Mouse (Mus musculus) adrenal gland, adult 18-20 months (tissue): Measurements from ENCODE around the gene Stard3. TPM values are rescaled to one million over a fixed set of nuclear protein-coding genes. Genes with fewer than 3 reads are reported as not detected.
A peak's percentile ranks its signal among the peaks of the same experiment; 100 is the strongest.

ENCODE experiments used
- DNase-seq, 2 experiments: peaks; one replicate each; pipeline ENCODE4 v3.0.0; 2021 to 2022; ENCODE audit warnings: low spot score in 2 of 2
- long read RNA-seq, 2 experiments: library from polyadenylated mRNA; stranded (forward); transcript quantifications; one replicate each; pipeline ENCODE4 v2.0.0; 2021
- total RNA-seq, 2 experiments: library from RNA; stranded (reverse); gene quantifications; 1 replicate in 1 of 2; 2 replicates in 1 of 2; pipeline ENCODE4 v1.2.3; 2021

Stard3 gene
- total RNA-seq: 10 to 100 TPM; 23.4 to 24.4 TPM
- long read RNA-seq, experiment 1, transcript Stard3-201 (15 exons, 2,070 nt): major isoform, 38 of 49 reads
- long read RNA-seq, experiment 1, partial matches to known transcripts: 3 of 49 reads
- long read RNA-seq, experiment 1, other reads (novel, unspliced or antisense): 8 of 49 reads
- long read RNA-seq, experiment 2, transcript Stard3-201 (15 exons, 2,070 nt): major isoform, 78 of 95 reads
- long read RNA-seq, experiment 2, partial matches to known transcripts: 3 of 95 reads
- long read RNA-seq, experiment 2, other reads (novel, unspliced or antisense): 14 of 95 reads

- DNase-seq: peak; percentile 79 to 83
Observed at GRCm38 (mm10) chr11:98358161-98359083, at the start of gene Stard3. Gene Stard3, plus strand, starts transcription at chr11:98358368.

- DNase-seq: peak; percentile 45 to 67
Observed at GRCm38 (mm10) chr11:98313790-98314323, 44.3 kb upstream of the Stard3 start.

- DNase-seq: no peak
Observed at GRCm38 (mm10) chr11:98317479-98317878, 40.7 kb upstream of the Stard3 start.

- no peak for DNase-seq
Observed at GRCm38 (mm10) chr11:98318421-98319116, 39.6 kb upstream of the Stard3 start.

- no peak for DNase-seq
Observed at GRCm38 (mm10) chr11:98319120-98319519, 39.0 kb upstream of the Stard3 start.

GRCm38 (mm10) chr11:98319544-98319943 lies 38.6 kb upstream of the Stard3 start:
- DNase-seq: no peak

- DNase-seq: no peak
Observed at GRCm38 (mm10) chr11:98319944-98320343, 38.2 kb upstream of the Stard3 start.

- no peak for DNase-seq
Observed at GRCm38 (mm10) chr11:98320381-98320780, 37.8 kb upstream of the Stard3 start.

GRCm38 (mm10) chr11:98320806-98321676 lies 37.1 kb upstream of the Stard3 start:
- DNase-seq: no peak

- DNase-seq: no peak
Observed at GRCm38 (mm10) chr11:98321677-98322003, 36.5 kb upstream of the Stard3 start.

GRCm38 (mm10) chr11:98322159-98322558 lies 36.0 kb upstream of the Stard3 start:
- no peak for DNase-seq

- DNase-seq: no peak
Observed at GRCm38 (mm10) chr11:98323136-98323866, 34.9 kb upstream of the Stard3 start.

- peak in 1 of 2 experiments; percentile 21 for DNase-seq
Observed at GRCm38 (mm10) chr11:98323933-98324332, 34.2 kb upstream of the Stard3 start.

GRCm38 (mm10) chr11:98325191-98325820 lies 32.9 kb upstream of the Stard3 start:
- DNase-seq: no peak

GRCm38 (mm10) chr11:98325821-98326218 lies 32.3 kb upstream of the Stard3 start:
- no peak for DNase-seq

- DNase-seq: no peak
Observed at GRCm38 (mm10) chr11:98326741-98327135, 31.4 kb upstream of the Stard3 start.

GRCm38 (mm10) chr11:98327136-98328030 lies 30.8 kb upstream of the Stard3 start:
- DNase-seq: no peak

- DNase-seq: no peak
Observed at GRCm38 (mm10) chr11:98328031-98328370, 30.2 kb upstream of the Stard3 start.
